Mouse (Mus musculus) frontal cortex, postnatal 36 days (tissue): Measurements from ENCODE around the gene Slc25a22.

Experiments used
- DNase-seq, 2 experiments: peaks; one replicate each; pipeline ENCODE4 v3.0.0; 2022; ENCODE audit warnings: low spot score in 2 of 2

The Slc25a22 gene

DNA sequence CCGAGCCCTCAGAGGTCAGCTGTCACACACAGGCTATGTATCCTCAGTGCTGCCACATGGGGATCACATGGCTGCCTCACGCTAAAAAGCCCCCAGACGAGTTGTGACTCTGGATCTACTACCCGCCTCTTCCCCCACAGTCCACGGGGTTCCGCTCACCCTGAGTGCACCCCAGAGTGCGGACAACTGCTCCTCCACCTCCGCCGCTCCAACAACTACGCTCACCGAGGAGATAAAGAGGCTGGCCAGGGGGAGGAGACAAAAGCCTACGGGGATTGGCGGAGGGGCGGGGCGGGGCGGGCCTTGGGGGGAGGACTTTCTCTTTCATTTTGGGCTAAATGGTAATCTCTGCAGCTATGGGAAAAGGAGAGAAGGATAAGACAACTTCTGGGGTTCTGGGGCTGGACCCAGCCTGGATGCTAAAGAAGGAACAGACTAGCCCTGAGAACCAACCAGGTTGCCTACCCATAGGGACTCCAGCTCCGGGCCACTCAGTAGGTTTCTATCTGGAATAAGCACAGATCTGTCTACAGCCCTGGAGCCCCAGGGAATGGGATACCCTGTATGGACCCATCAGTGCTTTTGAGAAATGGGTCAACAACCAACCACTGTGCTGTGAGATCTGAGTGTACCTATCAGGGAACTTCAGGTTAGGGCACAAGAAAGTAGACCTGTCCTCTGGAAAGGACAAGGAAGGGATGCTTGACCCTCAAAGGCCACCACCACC is 2.4 kb downstream of the Slc25a22 start:
- peak in 1 of 2 experiments; percentile 52 for DNase-seq

DNA sequence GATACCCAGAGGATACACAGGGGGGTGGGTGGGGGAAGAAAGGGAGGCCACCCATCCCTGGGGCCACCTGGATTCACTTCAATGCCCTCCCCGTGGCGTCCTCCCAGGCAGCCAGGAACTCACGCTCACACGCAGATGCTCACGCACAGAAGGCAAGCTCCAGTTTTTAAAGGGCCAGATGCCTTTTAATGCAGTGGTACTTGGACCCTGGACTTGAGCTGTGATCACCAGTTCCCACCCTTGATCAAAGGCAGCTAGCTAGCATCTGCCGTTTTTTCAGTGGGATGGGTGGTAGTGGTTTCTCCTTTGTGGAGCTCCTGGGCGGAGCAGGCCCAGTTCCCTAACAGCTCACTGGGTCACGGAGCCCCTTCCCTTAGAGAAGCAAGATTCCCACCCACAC is 3.2 kb downstream of the Slc25a22 start:
- peak; percentile 70 to 80 for DNase-seq

DNA sequence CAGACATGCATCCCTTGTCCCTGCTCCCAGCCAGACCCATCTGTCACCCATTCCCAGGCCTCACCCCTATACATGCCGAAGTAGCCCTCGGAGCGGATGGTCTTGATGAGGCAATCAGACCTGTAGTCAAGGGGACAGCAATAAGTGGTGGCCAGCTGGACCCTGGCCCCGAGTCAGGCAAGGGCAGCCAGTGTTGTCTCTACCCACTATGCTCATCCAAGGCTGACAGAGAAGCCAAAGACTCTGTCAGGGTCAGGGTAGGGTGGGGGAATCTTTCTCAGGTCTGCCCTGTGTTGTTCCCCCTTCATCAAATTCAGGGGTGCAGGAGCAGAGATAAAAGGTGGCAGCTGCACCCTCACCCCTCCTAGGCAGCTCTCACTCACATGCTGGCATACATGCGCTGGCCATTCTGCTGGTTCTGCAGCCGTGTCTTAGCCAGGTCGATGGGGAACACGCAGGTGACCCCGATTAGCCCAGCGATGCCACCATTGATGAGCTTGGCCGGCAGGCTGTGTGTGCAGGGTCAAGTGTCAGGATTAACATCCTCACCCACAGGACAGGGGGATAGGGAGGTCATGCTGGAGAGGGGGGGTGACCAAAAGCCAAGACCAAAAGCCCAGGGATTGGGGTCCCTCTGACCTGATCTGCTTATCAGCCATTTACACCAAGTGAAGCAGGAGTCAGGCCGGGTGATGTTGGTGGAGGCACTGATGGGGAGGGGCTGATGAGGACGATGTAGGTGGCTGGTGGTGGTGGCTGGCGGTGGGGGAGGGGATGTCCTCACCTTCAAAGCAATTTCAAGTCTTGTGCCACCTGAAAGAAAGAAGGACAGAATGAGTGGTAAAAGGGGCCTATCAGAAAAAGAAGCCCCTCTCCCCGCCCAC is 3.9 kb downstream of the Slc25a22 start:
- no peak for DNase-seq

DNA sequence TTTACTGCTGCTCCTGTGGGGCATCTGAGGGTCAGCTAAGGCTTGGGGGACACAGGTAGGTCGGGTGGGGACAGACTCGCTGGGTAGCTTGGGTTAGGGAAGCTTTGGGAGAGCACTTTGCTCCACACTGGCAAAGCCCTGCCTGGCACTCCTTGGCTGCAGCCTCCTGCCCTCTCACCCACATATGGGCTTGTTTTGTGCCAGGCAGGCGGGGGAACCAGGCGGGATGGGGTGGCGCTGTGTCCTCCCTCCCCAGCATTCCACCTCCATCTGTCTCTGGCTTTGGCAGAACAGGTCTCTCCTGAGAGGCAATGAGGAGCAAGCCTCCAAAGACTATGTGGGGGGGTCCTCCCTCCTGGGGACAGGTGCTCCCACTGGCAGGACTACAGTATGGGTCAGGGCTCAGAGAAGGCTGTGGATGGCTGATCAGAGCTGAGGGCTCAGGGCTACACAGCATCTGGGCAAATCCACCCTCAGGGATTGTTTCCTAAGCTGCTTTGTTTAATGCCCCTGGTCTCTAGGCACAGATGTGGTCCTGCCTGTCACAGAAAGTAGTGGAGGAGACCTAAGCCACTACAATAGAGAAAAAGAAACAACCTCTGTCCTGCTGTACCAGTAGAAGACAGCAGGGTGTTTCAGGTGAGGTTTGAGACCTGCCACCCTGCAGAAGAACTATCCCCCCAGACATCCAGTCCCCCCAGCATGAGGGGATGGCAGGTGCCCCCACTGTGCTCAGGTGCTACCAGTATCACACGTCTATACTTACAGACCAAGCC is 4.8 kb downstream of the Slc25a22 start:
- no peak for DNase-seq

DNA sequence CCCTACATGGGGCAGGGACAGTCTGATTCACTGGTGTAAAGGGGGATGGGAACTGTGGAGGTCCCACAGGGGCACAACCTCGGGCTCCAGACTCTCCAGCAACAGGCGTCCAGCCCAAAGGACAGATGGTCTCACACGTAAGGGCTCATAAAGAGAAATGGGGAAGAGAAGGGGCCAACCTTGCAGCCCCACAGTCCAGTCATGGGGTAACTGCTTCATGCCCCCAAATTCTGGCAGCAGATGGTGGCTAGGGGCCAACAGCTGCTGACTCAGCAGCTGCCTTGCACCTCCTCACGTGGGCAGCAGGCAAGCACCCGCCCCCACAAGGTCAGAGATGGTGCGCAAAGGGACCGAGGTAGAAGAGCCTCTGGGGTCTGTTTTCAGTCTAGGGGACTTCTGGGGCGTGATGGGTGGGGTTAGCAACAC is 5.5 kb downstream of the Slc25a22 start:
- no peak for DNase-seq

DNA sequence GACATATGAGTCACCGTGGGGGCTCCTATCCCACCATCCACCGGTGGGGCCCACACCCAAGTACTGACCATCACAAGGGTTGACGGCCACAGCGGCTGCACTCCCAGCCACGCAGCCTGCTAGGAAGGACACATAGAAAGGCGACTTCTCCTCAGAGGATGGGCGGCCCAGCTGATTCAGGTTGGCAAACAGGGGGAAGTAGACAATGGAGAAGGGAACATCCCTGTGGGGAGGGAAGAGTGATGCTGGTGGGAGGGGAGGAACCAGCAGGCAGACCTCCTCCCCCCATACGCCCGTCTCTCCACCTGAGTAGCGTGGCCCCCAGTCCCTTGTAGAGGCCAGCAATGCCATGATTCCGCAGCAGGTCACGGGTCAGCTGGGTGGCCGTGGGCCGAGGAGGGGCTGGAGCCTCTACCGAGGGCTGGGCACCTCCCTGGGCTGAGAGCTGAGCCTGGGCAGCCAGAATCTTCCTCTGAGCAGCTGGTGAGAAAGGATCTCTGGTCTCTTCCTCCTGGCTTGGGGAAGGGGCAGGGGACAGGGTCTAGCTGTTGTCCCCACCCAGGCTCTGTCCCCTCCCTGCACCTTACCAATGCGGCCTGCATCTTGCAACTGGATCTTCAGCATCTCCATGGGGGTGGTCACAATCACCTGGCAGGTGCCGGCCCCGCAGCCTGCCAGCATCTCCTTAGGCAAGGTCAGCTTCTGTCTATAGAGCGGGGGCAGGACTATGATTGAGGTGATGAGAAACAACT is 6.1 kb downstream of the Slc25a22 start:
- no peak for DNase-seq

DNA sequence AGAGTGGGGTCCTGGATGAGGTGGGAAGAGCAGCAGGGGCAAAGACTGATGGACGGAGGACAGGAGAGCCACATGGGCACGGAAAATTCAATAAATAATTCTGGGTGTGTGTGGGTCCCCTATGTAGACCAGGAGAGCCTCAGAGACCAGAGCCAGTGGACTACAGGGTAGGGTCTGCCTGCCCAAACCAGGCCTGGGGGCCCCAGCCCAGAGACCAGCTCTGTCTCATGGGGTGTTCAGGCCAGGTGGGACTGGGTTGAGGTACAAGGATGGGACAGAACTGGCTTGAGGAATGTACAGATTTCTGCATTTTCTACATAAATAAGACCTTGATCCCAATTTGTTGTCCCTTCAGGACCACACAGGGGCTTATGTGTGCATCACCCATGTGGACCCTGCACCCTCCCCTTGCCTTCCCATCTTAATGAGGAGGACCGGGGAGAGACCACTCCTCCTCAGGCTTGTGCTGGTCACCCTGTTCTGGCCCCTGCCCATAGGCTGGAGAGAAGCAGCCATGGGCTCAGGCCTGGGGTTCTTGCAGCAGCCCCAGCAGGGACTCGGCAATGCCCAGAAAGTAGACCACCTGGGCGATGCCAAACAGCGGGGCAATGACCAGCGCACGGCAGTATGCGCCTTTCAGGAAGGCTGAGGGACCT is 7.0 kb downstream of the Slc25a22 start:
- no peak for DNase-seq

DNA sequence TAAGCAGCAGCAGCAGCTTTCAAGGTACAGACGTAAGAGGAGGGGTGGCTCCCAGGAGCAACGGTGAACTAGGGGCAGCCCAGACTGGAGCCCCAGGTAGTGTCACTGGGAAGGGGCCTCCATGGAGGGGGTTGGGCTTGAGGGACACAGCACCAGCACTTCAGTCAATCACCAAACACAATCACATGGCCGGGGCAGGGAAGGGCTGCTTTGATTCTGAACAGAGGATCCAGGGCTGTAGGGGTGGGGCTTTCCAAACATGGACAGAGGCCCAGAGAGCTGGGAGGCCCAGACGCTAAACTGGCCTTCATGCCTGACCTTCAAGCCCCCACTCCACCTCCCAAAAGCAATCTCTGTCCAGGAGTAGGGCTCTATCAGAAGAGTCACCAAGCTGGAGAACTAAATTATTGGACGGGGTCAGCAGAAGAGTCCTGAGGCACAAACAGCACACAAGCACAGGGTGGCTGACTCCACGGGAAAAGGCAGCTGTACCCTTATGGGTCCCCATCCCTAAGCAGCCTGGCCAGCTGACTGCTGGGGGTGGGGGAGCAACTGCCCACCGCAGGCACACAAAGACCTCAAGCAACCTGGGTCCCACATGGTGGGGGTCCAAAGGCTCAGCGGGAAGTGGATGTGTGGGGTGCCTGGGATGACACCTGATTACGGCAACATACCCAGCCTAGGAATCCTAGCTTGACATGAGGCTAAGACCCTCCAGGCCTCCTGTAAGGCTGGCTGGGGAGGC is 7.7 kb downstream of the Slc25a22 start:
- no peak for DNase-seq

DNA sequence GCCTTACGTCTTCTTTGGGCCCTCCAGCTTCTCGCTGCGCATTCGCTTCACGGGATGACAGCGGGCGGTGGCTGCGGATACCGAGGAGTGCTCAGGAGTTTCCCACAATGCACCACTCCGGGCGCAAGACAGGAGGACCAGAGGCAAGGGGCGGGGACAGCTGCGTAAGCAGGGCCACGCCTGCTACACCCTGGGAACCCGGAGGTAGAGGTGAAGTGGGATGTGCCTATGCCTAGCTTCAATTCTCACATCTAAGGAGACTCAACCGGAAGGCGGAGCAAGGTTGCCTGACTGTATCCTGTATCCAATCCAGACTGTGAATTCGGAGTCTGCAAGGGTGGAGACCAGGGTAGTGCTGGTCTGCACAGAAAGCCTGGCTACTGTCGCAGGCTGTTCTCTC is 8.4 kb downstream of the Slc25a22 start, which contains the start of gene Cend1:
TSS of gene Cend1 (minus strand) at position 182 of the 400 bp plus-strand sequence.
- DNase-seq: peak; percentile 92 to 93

DNA sequence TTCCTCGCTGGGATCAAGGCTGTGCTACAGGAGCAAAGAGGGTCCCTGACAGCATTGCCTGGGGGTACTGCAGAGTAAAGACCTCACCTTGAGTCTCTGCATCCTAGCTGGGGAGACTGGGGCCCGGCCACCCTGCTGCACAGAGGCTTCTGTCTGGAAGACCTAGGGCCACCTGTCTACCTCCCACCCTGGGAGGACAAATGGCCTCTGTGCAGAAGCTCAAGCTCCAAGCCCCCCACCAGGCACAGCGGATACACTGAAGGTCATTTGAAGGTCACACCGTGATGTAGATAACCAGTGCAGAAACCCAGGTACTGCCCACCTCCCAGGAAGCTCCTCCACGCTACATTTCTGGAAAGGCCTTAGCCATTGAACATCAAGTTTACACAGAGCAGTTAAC is 9.0 kb downstream of the Slc25a22 start:
- DNase-seq: no peak

DNA sequence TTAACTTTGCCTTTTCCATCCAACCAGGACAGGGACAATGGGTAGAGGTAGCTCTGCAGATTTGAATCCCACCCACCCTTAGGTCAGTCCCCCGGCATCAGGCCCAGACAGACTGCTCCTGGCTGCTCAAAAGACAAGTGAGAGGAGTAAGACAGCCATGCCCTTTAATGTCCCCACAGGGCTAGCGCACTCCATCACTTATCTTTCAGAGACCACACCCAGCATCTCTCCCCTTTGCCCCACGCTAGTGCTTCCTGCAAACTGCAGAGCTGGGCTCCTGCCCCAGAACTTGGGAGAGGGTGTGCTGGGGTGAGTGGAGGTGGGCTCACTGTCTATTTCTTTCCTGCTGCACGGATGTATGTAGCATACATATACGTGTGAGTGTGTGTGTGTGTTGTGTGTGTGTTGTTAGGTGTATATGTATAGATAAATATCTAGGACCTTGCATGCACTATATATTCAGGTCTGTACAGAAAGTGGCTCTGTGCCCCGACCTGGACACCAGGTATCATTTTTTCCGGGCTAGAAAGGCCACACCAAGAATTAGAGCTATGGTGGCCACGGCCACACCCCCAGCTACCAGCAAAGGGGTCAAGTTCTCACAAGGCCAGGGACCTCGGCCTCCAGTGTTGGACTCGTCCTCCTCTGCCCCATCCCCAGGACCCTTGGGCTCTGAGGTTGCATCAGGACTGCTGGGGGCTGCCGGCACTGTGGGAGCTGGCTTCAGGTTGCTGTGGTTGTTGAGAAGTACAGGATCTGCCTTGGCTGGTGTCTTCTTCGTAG is 10.6 kb downstream of the Slc25a22 start:
- no peak for DNase-seq

DNA sequence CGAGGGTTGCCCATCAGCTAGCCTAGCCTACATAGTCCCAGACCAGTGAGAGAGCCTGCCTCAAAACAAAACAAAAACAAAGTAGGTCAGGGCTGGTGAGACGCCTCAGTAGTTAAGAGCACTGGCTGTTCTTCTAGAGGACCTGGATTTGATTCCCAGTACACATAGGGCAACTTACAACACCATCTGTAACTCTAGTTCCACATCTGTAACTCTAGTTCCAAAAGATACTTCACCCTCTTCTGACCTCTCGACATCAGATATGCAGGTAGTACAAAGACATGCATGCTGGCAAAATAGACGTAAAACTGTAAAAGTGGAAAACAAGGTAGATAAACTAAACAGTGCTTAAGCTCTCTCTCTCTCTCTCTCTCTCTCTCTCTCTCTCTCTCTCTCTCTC is 13.9 kb downstream of the Slc25a22 start:
- no peak for DNase-seq

DNA sequence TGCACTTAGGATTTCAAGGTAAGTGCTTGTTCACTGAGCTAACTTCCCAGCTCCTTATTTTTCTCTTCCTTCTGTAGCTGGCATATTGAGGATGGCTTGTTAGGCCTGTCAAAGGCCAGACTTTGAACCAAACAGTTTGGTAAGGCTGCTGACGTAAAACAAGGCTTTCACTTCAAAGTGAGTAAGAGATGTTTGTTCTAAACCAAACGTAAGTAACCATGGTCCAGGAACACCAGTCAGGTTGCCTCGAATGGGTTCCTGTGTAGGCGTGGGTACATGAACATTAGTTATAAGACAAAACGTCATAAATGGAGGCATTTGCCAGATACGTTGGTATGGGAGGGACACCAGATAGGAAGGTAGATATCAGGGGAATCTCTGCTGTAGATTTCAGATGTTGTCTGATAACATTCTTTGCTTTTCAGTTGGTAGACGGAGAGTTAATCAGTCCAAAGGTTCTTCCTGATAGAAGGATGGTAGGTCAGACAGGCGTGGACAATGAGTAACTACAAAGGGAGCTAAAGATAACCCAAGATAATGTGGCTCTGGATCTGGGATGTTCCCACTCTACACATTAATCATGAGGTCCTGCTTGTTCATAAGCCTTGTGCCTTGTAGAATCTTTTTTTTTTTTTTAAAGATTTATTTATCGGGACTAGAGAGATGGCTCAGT is 17.5 kb downstream of the Slc25a22 start:
- no peak for DNase-seq

DNA sequence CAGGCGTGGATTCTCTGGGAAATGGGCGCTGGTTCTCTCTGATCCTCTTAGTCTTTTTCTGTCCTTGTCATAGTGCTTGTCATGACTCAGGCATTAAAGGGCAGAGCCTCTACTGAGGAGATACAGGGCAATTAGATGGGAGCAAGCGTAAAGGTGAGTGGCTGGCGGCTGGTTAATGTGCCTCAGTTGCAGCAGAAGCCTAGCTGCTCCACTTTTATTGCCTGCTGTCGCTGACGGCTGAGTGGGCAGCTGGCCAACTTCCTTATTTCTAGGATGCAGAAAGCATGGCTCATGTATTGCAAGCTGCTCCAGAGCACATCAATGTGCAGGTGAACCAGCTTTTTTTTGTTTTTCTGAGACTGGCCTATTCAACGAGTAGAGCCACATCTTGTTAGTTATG is 18.7 kb downstream of the Slc25a22 start:
- DNase-seq: no peak

DNA sequence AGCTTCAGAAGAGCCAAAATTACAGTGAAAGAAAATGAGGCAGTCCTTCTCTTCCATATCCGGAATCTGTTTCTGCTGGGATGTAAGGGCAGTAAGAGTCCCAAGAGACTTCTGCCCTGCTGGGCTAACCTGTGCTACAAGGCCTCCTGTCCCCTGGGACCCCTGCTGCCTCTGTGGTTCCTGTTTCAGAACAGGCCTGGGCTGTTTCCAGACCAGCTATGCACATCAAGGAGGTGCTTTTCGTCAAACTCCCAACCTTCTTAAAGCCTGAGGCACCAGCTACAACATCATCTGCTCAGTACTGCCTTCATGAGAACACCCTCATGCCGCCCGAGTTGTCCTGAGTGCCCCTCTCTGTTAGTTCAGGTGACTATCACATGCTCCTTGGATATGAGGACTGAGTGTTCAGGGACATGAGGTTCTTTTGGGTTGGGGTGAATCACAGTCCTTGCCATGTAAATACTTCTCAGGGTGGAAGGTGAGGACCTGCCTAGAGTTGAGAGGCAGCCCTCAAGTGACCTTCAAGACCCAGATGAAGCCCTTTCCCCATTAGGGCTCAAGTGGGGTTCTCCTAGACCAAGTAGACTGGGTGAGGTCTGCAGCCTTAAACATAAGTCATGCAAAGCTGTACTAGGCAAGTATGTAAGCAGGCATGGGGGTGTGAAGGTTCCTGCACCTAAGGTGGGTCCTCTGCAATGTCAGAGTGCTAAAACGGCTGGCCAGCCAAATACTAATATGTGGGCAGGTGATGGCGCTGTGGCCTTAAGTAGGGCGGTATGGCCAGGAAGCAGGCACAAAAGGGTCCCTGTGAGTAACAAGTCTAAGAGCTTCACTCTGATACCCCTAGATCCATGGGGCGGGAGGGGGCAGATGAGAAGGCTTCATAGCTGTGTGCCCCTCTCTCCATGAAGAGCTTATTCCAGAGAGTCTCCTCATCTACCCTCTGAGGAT is 19.7 kb downstream of the Slc25a22 start:
- DNase-seq: no peak

DNA sequence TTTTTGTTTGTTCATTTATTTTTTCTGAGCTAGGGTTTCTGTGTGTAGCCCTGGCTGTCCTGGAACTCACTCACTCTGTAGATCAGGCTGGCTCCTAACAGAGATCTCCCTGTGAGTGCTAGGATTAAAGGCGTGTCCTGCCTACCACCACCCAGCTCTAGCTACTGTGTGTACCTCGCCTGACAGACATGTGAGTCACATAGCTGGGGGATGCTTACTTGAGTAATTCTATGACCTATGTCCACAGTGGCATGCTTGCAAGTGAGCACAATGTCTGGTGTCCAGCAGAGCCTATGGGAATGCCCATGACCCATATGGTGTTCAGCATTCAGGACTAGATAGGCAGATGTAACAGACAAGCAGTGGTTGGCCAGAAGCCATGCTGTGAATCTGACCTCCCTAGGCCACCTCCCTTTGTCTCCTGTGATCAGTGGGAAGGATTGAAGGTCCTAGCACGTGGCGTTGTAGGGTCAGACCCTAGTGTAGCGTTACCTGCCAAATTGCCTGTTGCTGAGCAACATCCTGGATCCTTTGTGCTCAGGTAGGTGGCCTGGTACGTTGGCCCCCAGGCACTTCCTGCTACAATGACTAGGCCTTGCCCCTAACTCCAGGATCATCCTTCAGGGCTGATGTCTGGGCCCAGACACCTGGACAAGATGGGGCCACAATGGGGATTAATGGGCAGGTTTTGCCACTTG is 21.4 kb downstream of the Slc25a22 start:
- no peak for DNase-seq
